Mouse (Mus musculus) midbrain, postnatal 0 days (tissue): ENCODE results near the gene Snx22. TPM values are rescaled to one million over a fixed set of nuclear protein-coding genes. Genes with fewer than 3 reads are reported as not detected.
A peak's percentile ranks its signal among the peaks of the same experiment; 100 is the strongest.

ENCODE experiments used
- ATAC-seq: fragments of 200-750 bp; cut with Nextera tagmentation; 2 replicates; pipeline ENCODE4 v1.8.0; 2017; ENCODE audit warnings: moderate number of reproducible peaks, mild to moderate bottlenecking, moderate TSS enrichment, moderate library complexity; ENCODE audit not compliant: low FRiP score
- DNase-seq: peaks from one replicate; pipeline ENCODE4 v3.0.0-alpha.2; 2015; ENCODE audit warnings: low spot score
- H3K27ac ChIP-seq: fragments of 300-500 bp; sonication (generic); 2 replicates; pipeline ENCODE4 v1.5.1; 2014; ENCODE audit warnings: low read depth, mild to moderate bottlenecking, low read length, mixed read lengths
- H3K27me3 ChIP-seq: fragments of 300-500 bp; sonication (generic); 2 replicates; pipeline ENCODE4 v1.6.1; 2014; ENCODE audit warnings: low read length, control low read depth, mixed read lengths; ENCODE audit not compliant: insufficient read depth
- H3K36me3 ChIP-seq: fragments of 300-500 bp; sonication (generic); 2 replicates; pipeline ENCODE4 v1.6.1; 2014; ENCODE audit warnings: low read length, control low read depth, mixed read lengths; ENCODE audit not compliant: insufficient read depth
- H3K4me1 ChIP-seq: fragments of 300-500 bp; sonication (generic); 2 replicates; pipeline ENCODE4 v1.6.1; 2014; ENCODE audit warnings: mild to moderate bottlenecking, control low read depth, antibody characterized with exemption, low read length, mixed read lengths; ENCODE audit not compliant: insufficient read depth
- H3K4me2 ChIP-seq: fragments of 300-500 bp; sonication (generic); 2 replicates; pipeline ENCODE4 v1.6.1; 2014; ENCODE audit warnings: low read depth, mild to moderate bottlenecking, low read length, mixed read lengths; ENCODE audit not compliant: poor library complexity, severe bottlenecking
- H3K4me3 ChIP-seq: fragments of 300-500 bp; sonication (generic); 2 replicates; pipeline ENCODE4 v1.5.1; 2014; ENCODE audit warnings: low read depth, mild to moderate bottlenecking, low read length, moderate library complexity
- H3K9ac ChIP-seq: fragments of 300-500 bp; sonication (generic); replicated peaks from 2 replicates; pipeline ENCODE4 v1.6.1; 2014; ENCODE audit warnings: mild to moderate bottlenecking, low read length, moderate library complexity, mixed read lengths; ENCODE audit not compliant: poor library complexity, severe bottlenecking
- H3K9me3 ChIP-seq: fragments of 300-500 bp; sonication (generic); 2 replicates; pipeline ENCODE4 v1.6.1; 2016; ENCODE audit warnings: low read length, control low read depth
- CTCF ChIP-seq: IDR thresholded peaks from 2 replicates; pipeline ENCODE4 v1.5.1; 2016; ENCODE audit warnings: antibody characterized with exemption, mild to moderate bottlenecking
- WGBS: fragments of 180-500 bp; shearing (Covaris S2); extraction: QIAGEN DNeasy Blood & Tissue Kit; methylation state at CpG from one replicate; pipeline ENCODE4 v1.1.7; 2014; 5-methylcytosine and 5-hydroxymethylcytosine counted together
- polyA plus RNA-seq: library from polyadenylated mRNA; unstranded; fragments of >200 nt; fragmentation: Nextera tagmentation; extraction: Ambion mirVana; gene quantifications from 2 replicates; pipeline ENCODE4 v1.2.1, GENCODE M21; 2015
- total RNA-seq: library from RNA; depleted of rRNA; stranded (reverse); fragments of >200 nt; gene quantifications from 2 replicates; pipeline ENCODE4 v1.2.3, GENCODE M21; 2014

The Snx22 gene
- total and polyA plus RNA-seq, 2 experiments from 2014 or later, result 6.7 to 11.1 TPM

GRCm38 (mm10) chr9:66067542-66067941, 2.0 kb downstream of the Snx22 start:
- DNase-seq (peak; percentile 61), ATAC-seq (no peak)
- Histone ChIP-seq H3K9me3 (no peaks in the 10 kb centered on the region), H3K4me2 (no peak overlapping the region), H3K4me1 (peaks cover 3% of the 10 kb centered on the region; the same call in 1 of the 2 replicates), H3K27me3 (no peaks in the 10 kb centered on the region), H3K36me3 (peaks cover 37% of the 10 kb centered on the region), H3K9ac (no peak overlapping the region), H3K27ac (no peak overlapping the region), H3K4me3 (no peak overlapping the region)
- TF ChIP-seq CTCF, result peak; percentile 70
- WGBS, result 25% methylated on average over 5 of the region's 5 CpGs

GRCm38 (mm10) chr9:66066791-66067190, 2.7 kb downstream of the Snx22 start:
- Histone ChIP-seq H3K36me3 (peaks cover 40% of the 10 kb centered on the region), H3K4me3 (no peak overlapping the region), H3K27me3 (no peaks in the 10 kb centered on the region), H3K27ac (no peak overlapping the region), H3K9me3 (no peaks in the 10 kb centered on the region), H3K9ac (no peak overlapping the region), H3K4me2 (no peak overlapping the region), H3K4me1 (peaks cover 3% of the 10 kb centered on the region; the same call in 1 of the 2 replicates)
- WGBS, result 94% methylated on average over 3 of the region's 3 CpGs
- no peak for TF ChIP-seq CTCF
- DNase-seq (no peak), ATAC-seq (no peak)

- H3K9me3 ChIP-seq, result no peaks in the 10 kb centered on the region
- no peaks in the 10 kb centered on the region for H3K27me3 ChIP-seq
- peaks cover 13% of the 10 kb centered on the region for H3K4me1 ChIP-seq
- DNase-seq (no peak), ATAC-seq (no peak)
- no peak overlapping the region for H3K9ac ChIP-seq
- no peak for TF ChIP-seq CTCF
- H3K27ac ChIP-seq, result no peak overlapping the region
- WGBS, result 95% methylated on average over 11 of the region's 11 CpGs
- H3K4me3 ChIP-seq, result no peak overlapping the region
- H3K36me3 ChIP-seq, result peaks cover 40% of the 10 kb centered on the region
- H3K4me2 ChIP-seq, result no peak overlapping the region
These were observed 5.2 kb downstream of the Snx22 start for GRCm38 (mm10) chr9:66064316-66064715.

- Histone ChIP-seq H3K4me2 (no peak overlapping the region), H3K27me3 (no peaks in the 10 kb centered on the region), H3K27ac (no peak overlapping the region), H3K9me3 (no peaks in the 10 kb centered on the region), H3K4me3 (no peak overlapping the region), H3K36me3 (peaks cover 40% of the 10 kb centered on the region), H3K9ac (no peak overlapping the region), H3K4me1 (peaks cover 13% of the 10 kb centered on the region)
- ATAC-seq, result no peak
- no peak for TF ChIP-seq CTCF
- WGBS, result 98% methylated on average over 3 of the region's 3 CpGs
- DNase-seq, result no peak
These were observed 6.1 kb downstream of the Snx22 start for GRCm38 (mm10) chr9:66063446-66063845.

- no peak for TF ChIP-seq CTCF
- Histone ChIP-seq H3K9me3 (no peaks in the 10 kb centered on the region), H3K27me3 (no peaks in the 10 kb centered on the region), H3K4me2 (peak overlapping the region; percentile 56), H3K9ac (no peak overlapping the region), H3K4me3 (peak overlapping the region; percentile 77; the same call in 1 of the 2 replicates), H3K4me1 (peaks cover 13% of the 10 kb centered on the region), H3K27ac (no peak overlapping the region), H3K36me3 (peaks cover 37% of the 10 kb centered on the region)
- ATAC-seq (no peak), DNase-seq (no peak)
- 80% methylated on average over 3 of the region's 3 CpGs for WGBS
These were observed 7.9 kb downstream of the Snx22 start for GRCm38 (mm10) chr9:66061656-66062055.

- peak overlapping the region; percentile 79 for H3K9ac ChIP-seq
- WGBS, result 25% methylated on average over 4 of the region's 4 CpGs
- peaks cover 30% of the 10 kb centered on the region for H3K36me3 ChIP-seq
- DNase-seq (peak; percentile 56), ATAC-seq (no peak)
- H3K4me2 ChIP-seq, result peak overlapping the region; percentile 56
- no peak for TF ChIP-seq CTCF
- H3K4me3 ChIP-seq, result peak overlapping the region; percentile 77
- H3K27ac ChIP-seq, result no peak overlapping the region
- H3K4me1 ChIP-seq, result peaks cover 13% of the 10 kb centered on the region
- no peaks in the 10 kb centered on the region for H3K27me3 ChIP-seq
- no peaks in the 10 kb centered on the region for H3K9me3 ChIP-seq
These were observed 8.5 kb downstream of the Snx22 start for GRCm38 (mm10) chr9:66060986-66061385.
